Mouse (Mus musculus): ENCODE data around the gene Vcp. TPM values are rescaled to one million over a fixed set of nuclear protein-coding genes. Genes with fewer than 3 reads are reported as not detected.
"Not testable (repeated sequence)": the region's sequence is repeated elsewhere in the genome, so short reads cannot be mapped to it uniquely, and the experiment has no call there.

Vcp gene
- polyA plus RNA-seq, 1 experiment from 2014 or later = 692 TPM

DNA sequence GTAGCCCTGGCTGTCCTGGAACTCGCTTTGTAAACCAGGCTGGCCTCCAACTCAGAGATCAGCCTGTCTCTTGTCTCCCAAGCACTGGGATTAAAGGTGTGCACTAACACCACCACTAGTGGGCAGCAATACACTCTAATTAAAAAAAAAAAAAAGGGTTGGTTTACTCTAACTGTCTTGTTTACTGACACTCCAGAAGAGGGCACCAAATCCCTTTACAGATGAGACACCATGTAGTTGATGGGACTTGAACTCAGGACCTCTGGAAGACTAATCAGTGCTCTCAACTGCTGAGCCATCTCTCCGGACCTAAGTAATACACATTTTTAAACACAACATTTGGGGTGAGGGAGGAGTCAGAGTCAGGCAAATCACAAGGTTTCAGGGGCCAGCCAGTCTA, 5.5 kb upstream of the Vcp start:
- no peak overlapping the region for H3K27ac ChIP-seq
- H3K27me3 ChIP-seq = no peaks in the 10 kb centered on the region
- H3K36me3 ChIP-seq = peaks cover 36% of the 10 kb centered on the region
- 64% methylated on average over 2 of the region's 2 CpGs for WGBS
- peaks cover 16% of the 10 kb centered on the region for H3K4me1 ChIP-seq (replicated peaks)
- no peak overlapping the region for H3K4me3 ChIP-seq (replicated peaks)
- H3K9ac ChIP-seq (replicated peaks) = no peak overlapping the region
- ATAC-seq (ENCODE audit: insufficient number of reproducible peaks, insufficient read depth, low FRiP score, low TSS enrichment, low read depth) = no peak
- H3K9me3 ChIP-seq = no peaks in the 10 kb centered on the region
- H3K4me2 ChIP-seq = no peak overlapping the region

- Histone ChIP-seq H3K4me1 (replicated peaks) (peaks cover 14% of the 10 kb centered on the region), H3K27me3 (no peaks in the 10 kb centered on the region), H3K4me3 (replicated peaks) (no peak overlapping the region), H3K9ac (replicated peaks) (no peak overlapping the region), H3K4me2 (no peak overlapping the region), H3K9me3 (no peaks in the 10 kb centered on the region), H3K36me3 (peaks cover 36% of the 10 kb centered on the region), H3K27ac (no peak overlapping the region)
- ATAC-seq (ENCODE audit: insufficient number of reproducible peaks, insufficient read depth, low FRiP score, low TSS enrichment, low read depth) = no peak
- 92% methylated on average over 3 of the region's 3 CpGs for WGBS
Observed at GRCm38 (mm10) chr4:43004951-43005350, 4.6 kb upstream of the Vcp start.

GRCm38 (mm10) chr4:43002756-43003439, 2.6 kb upstream of the Vcp start:
- no peak overlapping the region for H3K4me2 ChIP-seq
- peaks cover 12% of the 10 kb centered on the region for H3K4me1 ChIP-seq (replicated peaks)
- peaks cover 36% of the 10 kb centered on the region for H3K36me3 ChIP-seq
- no peaks in the 10 kb centered on the region for H3K27me3 ChIP-seq
- H3K9me3 ChIP-seq = no peaks in the 10 kb centered on the region
- WGBS = 78% methylated on average over 12 of the region's 12 CpGs
- H3K4me3 ChIP-seq (replicated peaks) = no peak overlapping the region
- H3K9ac ChIP-seq (replicated peaks) = no peak overlapping the region
- no peak overlapping the region for H3K27ac ChIP-seq
- no peak for ATAC-seq (ENCODE audit: insufficient number of reproducible peaks, insufficient read depth, low FRiP score, low TSS enrichment, low read depth)

- H3K9ac ChIP-seq (replicated peaks) = no peak overlapping the region
- 98% methylated on average over 2 of the region's 2 CpGs for WGBS
- H3K27me3 ChIP-seq = no peaks in the 10 kb centered on the region
- H3K9me3 ChIP-seq = no peaks in the 10 kb centered on the region
- H3K36me3 ChIP-seq = peaks cover 30% of the 10 kb centered on the region
- no peak for ATAC-seq (ENCODE audit: insufficient number of reproducible peaks, insufficient read depth, low FRiP score, low TSS enrichment, low read depth)
- peak overlapping the region; percentile 99 for H3K27ac ChIP-seq
- peaks cover 17% of the 10 kb centered on the region for H3K4me1 ChIP-seq (replicated peaks)
- H3K4me2 ChIP-seq = no peak overlapping the region
- no peak overlapping the region for H3K4me3 ChIP-seq (replicated peaks)
Observed at GRCm38 (mm10) chr4:43001272-43001671, 965 bp upstream of the Vcp start.

GRCm38 (mm10) chr4:42999451-43000140, 711 bp downstream of the Vcp start:
- Histone ChIP-seq H3K36me3 (peaks cover 31% of the 10 kb centered on the region), H3K27ac (peak overlapping the region; percentile 99), H3K9ac (replicated peaks) (peak overlapping the region; percentile 94), H3K4me1 (replicated peaks) (peaks cover 17% of the 10 kb centered on the region), H3K4me2 (peak overlapping the region; percentile 76), H3K9me3 (no peaks in the 10 kb centered on the region), H3K4me3 (replicated peaks) (peak overlapping the region; percentile 79), H3K27me3 (no peaks in the 10 kb centered on the region)
- under 1% methylated on average over 47 of the region's 51 CpGs for WGBS
- peak; percentile 72 for ATAC-seq (ENCODE audit: insufficient number of reproducible peaks, insufficient read depth, low FRiP score, low TSS enrichment, low read depth)

- no peaks in the 10 kb centered on the region for H3K27me3 ChIP-seq
- peaks cover 17% of the 10 kb centered on the region for H3K4me1 ChIP-seq (replicated peaks)
- ATAC-seq (ENCODE audit: insufficient number of reproducible peaks, insufficient read depth, low FRiP score, low TSS enrichment, low read depth) = no peak
- no peak overlapping the region for H3K9ac ChIP-seq (replicated peaks)
- H3K27ac ChIP-seq = no peak overlapping the region
- peak overlapping the region; percentile 76 for H3K4me2 ChIP-seq
- peaks cover 40% of the 10 kb centered on the region for H3K36me3 ChIP-seq
- peak overlapping the region; percentile 79 for H3K4me3 ChIP-seq (replicated peaks)
- no peaks in the 10 kb centered on the region for H3K9me3 ChIP-seq
- 79% methylated on average over 2 of the region's 2 CpGs for WGBS
Observed at GRCm38 (mm10) chr4:42998022-42998421, 2.3 kb downstream of the Vcp start.

DNA sequence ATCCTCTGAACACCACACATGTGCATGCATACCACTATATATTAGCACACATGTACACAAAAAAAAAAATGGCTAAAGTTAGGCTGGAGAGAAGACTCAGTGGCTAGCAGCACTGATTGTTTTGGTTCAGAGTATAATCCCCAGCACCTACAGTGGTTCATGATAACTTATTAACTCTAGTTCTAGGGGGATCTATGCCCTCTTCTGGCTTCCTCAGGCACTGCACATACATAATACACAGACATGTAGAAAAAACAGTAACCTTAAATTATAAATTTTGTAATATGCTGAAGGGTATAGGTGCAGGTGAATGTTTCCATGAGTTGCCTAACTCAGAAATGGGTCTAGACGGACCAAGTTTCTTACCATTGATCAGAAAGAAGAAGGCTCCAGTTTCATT, 12.0 kb downstream of the Vcp start:
- no peak overlapping the region for H3K4me2 ChIP-seq
- no peak overlapping the region for H3K9ac ChIP-seq (replicated peaks)
- peaks cover 99% of the 10 kb centered on the region for H3K36me3 ChIP-seq
- H3K4me1 ChIP-seq (replicated peaks) = no peaks in the 10 kb centered on the region
- ATAC-seq (ENCODE audit: insufficient number of reproducible peaks, insufficient read depth, low FRiP score, low TSS enrichment, low read depth) = no peak
- H3K27ac ChIP-seq = no peak overlapping the region
- H3K9me3 ChIP-seq = no peaks in the 10 kb centered on the region
- no peaks in the 10 kb centered on the region for H3K27me3 ChIP-seq
- 86% methylated on average over 1 of the region's 1 CpGs for WGBS
- no peak overlapping the region for H3K4me3 ChIP-seq (replicated peaks)

DNA sequence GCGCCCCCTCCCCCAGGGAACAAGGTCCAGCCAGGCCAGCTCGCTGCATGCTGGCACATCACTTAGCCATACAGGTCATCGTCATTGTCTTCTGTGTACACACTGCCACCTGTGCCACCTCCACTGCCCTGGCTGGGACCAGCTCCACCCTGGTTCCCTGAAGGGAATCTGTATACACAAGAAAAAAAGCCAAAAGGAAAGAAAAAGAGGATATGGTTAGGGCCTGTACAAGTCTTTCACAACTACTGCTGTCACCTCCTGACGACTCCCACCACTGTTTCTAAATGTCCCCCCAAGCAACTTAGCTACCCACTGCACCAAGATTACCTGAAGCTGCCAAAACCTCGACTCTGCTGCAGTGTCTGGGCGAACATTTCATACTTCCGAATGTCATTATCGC, 19.8 kb downstream of the Vcp start:
- peaks cover 82% of the 10 kb centered on the region for H3K36me3 ChIP-seq
- not testable (repeated sequence) for H3K4me2 ChIP-seq; H3K4me1 ChIP-seq (replicated peaks); H3K27me3 ChIP-seq; H3K27ac ChIP-seq; ATAC-seq (ENCODE audit: insufficient number of reproducible peaks, insufficient read depth, low FRiP score, low TSS enrichment, low read depth); H3K4me3 ChIP-seq (replicated peaks); H3K9ac ChIP-seq (replicated peaks); H3K9me3 ChIP-seq
- WGBS = 90% methylated on average over 8 of the region's 8 CpGs

DNA sequence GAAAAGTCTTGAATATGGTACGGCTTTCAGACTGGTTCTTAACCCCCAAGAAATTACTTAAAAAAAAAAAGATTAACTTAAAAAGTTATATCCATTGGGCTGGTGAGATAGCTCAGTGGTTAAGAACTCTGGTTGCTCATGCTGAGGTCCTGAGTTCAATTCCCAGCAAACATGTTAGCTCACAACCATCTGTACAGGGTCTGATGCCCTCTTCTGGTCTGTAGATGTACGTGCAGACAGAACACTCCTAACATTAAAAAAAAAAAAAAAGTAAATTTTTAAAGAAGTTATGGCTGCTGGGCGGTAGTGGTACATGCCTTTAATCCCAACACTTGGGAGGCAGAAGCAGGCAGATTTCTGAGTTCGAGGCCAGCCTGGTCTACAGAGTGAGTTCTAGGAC, 22.2 kb downstream of the Vcp start:
- no peak for ATAC-seq (ENCODE audit: insufficient number of reproducible peaks, insufficient read depth, low FRiP score, low TSS enrichment, low read depth)
- H3K9ac ChIP-seq (replicated peaks) = no peak overlapping the region
- no peak overlapping the region for H3K4me3 ChIP-seq (replicated peaks)
- H3K27me3 ChIP-seq = no peaks in the 10 kb centered on the region
- H3K4me2 ChIP-seq = no peak overlapping the region
- WGBS = 93% methylated on average over 4 of the region's 4 CpGs
- H3K9me3 ChIP-seq = no peaks in the 10 kb centered on the region
- H3K27ac ChIP-seq = no peak overlapping the region
- no peaks in the 10 kb centered on the region for H3K4me1 ChIP-seq (replicated peaks)
- peaks cover 61% of the 10 kb centered on the region for H3K36me3 ChIP-seq

- WGBS = 84% methylated on average over 5 of the region's 5 CpGs
- H3K36me3 ChIP-seq = peaks cover 22% of the 10 kb centered on the region
- no peak overlapping the region for H3K9ac ChIP-seq (replicated peaks)
- H3K4me1 ChIP-seq (replicated peaks) = no peaks in the 10 kb centered on the region
- ATAC-seq (ENCODE audit: insufficient number of reproducible peaks, insufficient read depth, low FRiP score, low TSS enrichment, low read depth) = no peak
- H3K4me3 ChIP-seq (replicated peaks) = no peak overlapping the region
- no peaks in the 10 kb centered on the region for H3K27me3 ChIP-seq
- no peak overlapping the region for H3K4me2 ChIP-seq
- no peak overlapping the region; the same call in 1 of the 2 replicates for H3K27ac ChIP-seq
- H3K9me3 ChIP-seq = no peaks in the 10 kb centered on the region
Observed at GRCm38 (mm10) chr4:42973868-42974267, 26.4 kb downstream of the Vcp start.

DNA sequence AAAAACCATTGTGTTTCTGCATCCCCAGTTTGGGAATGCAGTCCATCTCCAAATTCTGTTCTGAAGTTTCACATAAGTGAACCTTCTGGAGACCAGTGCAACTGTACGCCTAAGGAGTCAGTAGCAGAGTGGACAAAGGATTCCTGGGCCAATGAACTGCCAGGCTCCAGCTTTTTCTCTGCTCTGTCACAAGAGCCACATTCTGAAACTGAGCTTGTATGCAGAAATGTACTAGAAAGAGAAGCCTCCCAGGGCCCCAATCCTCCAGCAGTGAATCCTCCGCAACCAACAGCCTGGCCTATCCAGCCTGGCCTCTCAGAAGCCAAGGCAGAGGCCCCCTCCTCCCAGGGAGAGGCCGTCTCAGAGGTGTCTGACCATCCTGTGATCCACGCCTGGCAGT, 27.4 kb downstream of the Vcp start:
- Histone ChIP-seq H3K4me3 (replicated peaks) (no peak overlapping the region), H3K36me3 (peaks cover 13% of the 10 kb centered on the region), H3K27me3 (no peaks in the 10 kb centered on the region), H3K4me1 (replicated peaks) (no peaks in the 10 kb centered on the region), H3K9ac (replicated peaks) (no peak overlapping the region), H3K9me3 (no peaks in the 10 kb centered on the region), H3K4me2 (no peak overlapping the region), H3K27ac (peak overlapping the region; percentile 17; the same call in 1 of the 2 replicates)
- 60% methylated on average over 4 of the region's 4 CpGs for WGBS
- ATAC-seq (ENCODE audit: insufficient number of reproducible peaks, insufficient read depth, low FRiP score, low TSS enrichment, low read depth) = no peak
